Mouse (Mus musculus) CH12.LX (cell line): ENCODE results near the gene Msh5. TPM values are rescaled to one million over a fixed set of nuclear protein-coding genes. Genes with fewer than 3 reads are reported as not detected.

Source experiments
- DNase-seq: peaks from one replicate; pipeline ENCODE4 v3.0.0-alpha.2; 2013; ENCODE audit errors: extremely low read depth
- H3K27ac ChIP-seq: 2 replicates; pipeline ENCODE4 v1.5.1; 2012; ENCODE audit warnings: low read depth, mild to moderate bottlenecking, control low read depth, moderate library complexity; ENCODE audit not compliant: insufficient read depth
- H3K27me3 ChIP-seq: replicated peaks from 2 replicates; pipeline ENCODE3; 2012; ENCODE audit warnings: inconsistent platforms
- H3K36me3 ChIP-seq, 2 experiments: replicated peaks in 1 of 2; 2 replicates each; pipeline versions ENCODE3 to v1.6.1; 2012; ENCODE audit warnings: inconsistent platforms in 1 of 2, low read length in 1 of 2, mild to moderate bottlenecking in 1 of 2, mixed read lengths in 1 of 2, moderate library complexity in 1 of 2; ENCODE audit not compliant: control insufficient read depth in 1 of 2, insufficient read depth in 1 of 2
- H3K4me1 ChIP-seq, 2 experiments: 2 replicates each; pipeline ENCODE4 v1.6.1; 2012; ENCODE audit warnings: inconsistent platforms in 1 of 2, moderate library complexity in 1 of 2; ENCODE audit not compliant: insufficient read depth in 2 of 2, control insufficient read depth in 1 of 2
- H3K4me2 ChIP-seq: 2 replicates; pipeline ENCODE4 v1.6.1; 2012; ENCODE audit warnings: low read depth, mild to moderate bottlenecking, control low read depth; ENCODE audit not compliant: poor library complexity, insufficient read depth, severe bottlenecking
- H3K4me3 ChIP-seq, 3 experiments: fragments of 150-350 bp in 1 of 3; sonication (generic) in 1 of 3; replicated peaks in 1 of 3; 2 replicates each; pipeline versions ENCODE3 to v1.5.1; 2011 to 2012; ENCODE audit warnings: low read depth in 2 of 3, low read length in 2 of 3, mild to moderate bottlenecking in 2 of 3, moderate library complexity in 2 of 3, control low read depth in 1 of 3, improper control_type of control experiment in 1 of 3, inconsistent platforms in 1 of 3, mixed read lengths in 1 of 3; ENCODE audit not compliant: poor library complexity in 1 of 3
- H3K79me2 ChIP-seq: replicated peaks from 2 replicates; pipeline ENCODE4 v1.6.1; 2012; ENCODE audit warnings: mild to moderate bottlenecking, moderate library complexity; ENCODE audit not compliant: control insufficient read depth, poor library complexity, insufficient read depth, severe bottlenecking; ENCODE audit errors: extremely low read depth
- H3K9ac ChIP-seq: 2 replicates; pipeline ENCODE4 v1.6.1; 2012; ENCODE audit warnings: low read depth, mild to moderate bottlenecking, control low read depth, moderate library complexity; ENCODE audit not compliant: insufficient read depth
- H3K9me3 ChIP-seq: replicated peaks from 2 replicates; pipeline ENCODE3; 2012; ENCODE audit warnings: low read length, inconsistent platforms, mixed read lengths
- CHD1 ChIP-seq: IDR thresholded peaks from 2 replicates; pipeline ENCODE4 v1.6.1; 2012; ENCODE audit warnings: low read depth, low read length, improper control_type of control experiment, inconsistent platforms
- CTCF ChIP-seq, 2 experiments: IDR thresholded peaks in 1 of 2; conservative IDR thresholded peaks in 1 of 2; 2 replicates each; pipeline ENCODE4 v1.5.1; 2011 to 2012; ENCODE audit warnings: low read depth in 2 of 2, low read length in 2 of 2, improper control_type of control experiment in 1 of 2, inconsistent platforms in 1 of 2, mild to moderate bottlenecking in 1 of 2, moderate library complexity in 1 of 2
- E2F4 ChIP-seq: IDR thresholded peaks from 2 replicates; pipeline ENCODE4 v1.6.1; 2011; ENCODE audit warnings: low read depth, low read length, improper control_type of control experiment; ENCODE audit not compliant: insufficient replicate concordance
- ELF1 ChIP-seq: IDR thresholded peaks from 2 replicates; pipeline ENCODE4 v1.6.1; 2014; ENCODE audit warnings: low read depth, mild to moderate bottlenecking, inconsistent platforms, low read length, improper control_type of control experiment
- EP300 ChIP-seq: IDR thresholded peaks from 2 replicates; pipeline ENCODE4 v1.6.1; 2011; ENCODE audit warnings: low read length, improper control_type of control experiment
- ETS1 ChIP-seq: conservative IDR thresholded peaks from 2 replicates; pipeline ENCODE4 v1.6.1; 2012; ENCODE audit warnings: low read depth, mild to moderate bottlenecking, inconsistent platforms, low read length, improper control_type of control experiment, moderate library complexity
- GABPA ChIP-seq: IDR thresholded peaks from 2 replicates; pipeline ENCODE4 v1.6.1; 2012; ENCODE audit warnings: low read depth, low read length, improper control_type of control experiment, inconsistent platforms; ENCODE audit not compliant: insufficient replicate concordance
- HCFC1 ChIP-seq: IDR thresholded peaks from 2 replicates; pipeline ENCODE4 v1.6.1; 2012; ENCODE audit warnings: low read depth, mild to moderate bottlenecking, inconsistent platforms, low read length, improper control_type of control experiment
- IRF4 ChIP-seq: IDR thresholded peaks from 2 replicates; pipeline ENCODE4 v1.6.1; 2014; ENCODE audit warnings: low read depth, mild to moderate bottlenecking, inconsistent platforms, low read length, improper control_type of control experiment
- KAT2A ChIP-seq: IDR thresholded peaks from 2 replicates; pipeline ENCODE4 v1.6.1; 2012; ENCODE audit warnings: low read length, improper control_type of control experiment, inconsistent platforms; ENCODE audit not compliant: insufficient replicate concordance
- MEF2A ChIP-seq: IDR thresholded peaks from 2 replicates; pipeline ENCODE4 v1.6.1; 2014; ENCODE audit warnings: low read depth, mild to moderate bottlenecking, inconsistent platforms, low read length, improper control_type of control experiment, borderline replicate concordance
- MXI1 ChIP-seq: IDR thresholded peaks from 2 replicates; pipeline ENCODE4 v1.6.1; 2011; ENCODE audit warnings: mild to moderate bottlenecking, low read depth, low read length, improper control_type of control experiment
- MYC ChIP-seq: IDR thresholded peaks from 2 replicates; pipeline ENCODE4 v1.6.1; 2011; ENCODE audit warnings: low read depth, mild to moderate bottlenecking, improper control_type of control experiment, low read length
- NELFE ChIP-seq: IDR thresholded peaks from 2 replicates; pipeline ENCODE4 v1.6.1; 2011; ENCODE audit warnings: low read depth, low read length, improper control_type of control experiment
- POLR2A ChIP-seq: IDR thresholded peaks from 2 replicates; pipeline ENCODE4 v1.6.1; 2011; ENCODE audit warnings: low read depth, mild to moderate bottlenecking, improper control_type of control experiment, low read length
- POLR2AphosphoS2 ChIP-seq: IDR thresholded peaks from 2 replicates; pipeline ENCODE4 v1.6.1; 2011; ENCODE audit warnings: low read depth, low read length, improper control_type of control experiment
- RAD21 ChIP-seq: IDR thresholded peaks from 2 replicates; pipeline ENCODE4 v1.6.1; 2011; ENCODE audit warnings: low read depth, mild to moderate bottlenecking, low read length, improper control_type of control experiment, moderate library complexity
- RCOR1 ChIP-seq: conservative IDR thresholded peaks from 2 replicates; pipeline ENCODE4 v1.6.1; 2012; ENCODE audit warnings: low read depth, mild to moderate bottlenecking, inconsistent platforms, low read length, improper control_type of control experiment
- TCF12 ChIP-seq: IDR thresholded peaks from 2 replicates; pipeline ENCODE4 v1.6.1; 2014; ENCODE audit warnings: low read depth, mild to moderate bottlenecking, inconsistent platforms, low read length, improper control_type of control experiment
- UBTF ChIP-seq: IDR thresholded peaks from 2 replicates; pipeline ENCODE4 v1.6.1; 2012; ENCODE audit warnings: low read depth, mild to moderate bottlenecking, inconsistent platforms, low read length, improper control_type of control experiment, moderate library complexity
- ZC3H11A ChIP-seq: IDR thresholded peaks from 2 replicates; pipeline ENCODE4 v1.6.1; 2012; ENCODE audit warnings: low read depth, mild to moderate bottlenecking, inconsistent platforms, low read length, improper control_type of control experiment
- ZKSCAN1 ChIP-seq: IDR thresholded peaks from 2 replicates; pipeline ENCODE4 v1.6.1; 2012; ENCODE audit warnings: low read depth, inconsistent platforms, low read length, improper control_type of control experiment, borderline replicate concordance
- ZNF384 ChIP-seq: IDR thresholded peaks from 2 replicates; pipeline ENCODE4 v1.6.1; 2012; ENCODE audit warnings: low read depth, low read length, improper control_type of control experiment, inconsistent platforms
- dilution Hi-C: fragments of 300-500 bp; cut with MboI; formaldehyde crosslinking; loops from 2 replicates; pipeline ENCODE4 v1.14.3; 2020; ENCODE audit warnings: low sequenced_read_pairs; ENCODE audit not compliant: extremely low pct_unique_long_range_greater_than_20kb, extremely low pct_ligation_motif_present
- in situ Hi-C: fragments of 300-500 bp; cut with MboI; formaldehyde crosslinking; loops from 3 replicates; pipeline ENCODE4 v1.14.3; 2019; ENCODE audit warnings: low sequenced_read_pairs, low pct_ligation_motif_present, low pct_unique_long_range_greater_than_20kb, mixed read lengths
- polyA plus RNA-seq: library from polyadenylated mRNA; unstranded; fragments of >175 nt; gene quantifications from 2 replicates; pipeline ENCODE4 v1.2.1, GENCODE M21; 2012; ENCODE audit warnings: low read depth; ENCODE audit not compliant: insufficient read length
- total RNA-seq, 2 experiments: library from RNA; depleted of rRNA; stranded (reverse); fragments of 300-350 nt in 1 of 2; fragments of >200 nt in 1 of 2; gene quantifications; 2 replicates each; pipeline ENCODE4 v1.2.3; 2012 to 2014

Gene Msh5
- total and polyA plus RNA-seq, 3 experiments: 6.1 to 13.1 (median 10.6) TPM

DNA sequence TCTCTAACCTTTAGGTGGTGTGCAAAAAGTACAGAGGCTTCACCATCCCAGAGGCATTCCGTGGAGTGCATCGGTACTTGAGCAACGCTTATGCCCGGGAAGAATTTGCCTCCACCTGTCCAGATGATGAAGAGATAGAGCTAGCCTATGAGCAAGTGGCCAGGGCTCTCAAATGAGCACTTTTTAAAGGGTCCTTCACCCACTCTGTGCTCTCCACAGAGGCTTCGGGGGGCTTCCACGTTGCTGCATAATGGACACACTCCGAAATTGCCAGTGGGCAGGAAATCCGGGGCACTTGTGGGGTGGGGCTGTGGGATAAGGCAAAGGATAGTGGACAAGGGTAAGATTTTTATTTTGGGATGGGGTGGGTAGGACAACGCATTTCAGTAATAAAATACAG, 11.8 kb upstream of the Msh5 start:
- Histone ChIP-seq H3K27me3 (no peaks in the 10 kb centered on the region), H3K4me3 (no peak overlapping the region), H3K9me3 (peaks cover 7% of the 10 kb centered on the region), H3K79me2 (peaks cover 7% of the 10 kb centered on the region; the same call in 1 of the 2 replicates), H3K36me3 (peaks cover 65 to 91% of the 10 kb centered on the region in 2 experiments), H3K27ac (no peak overlapping the region), H3K4me2 (no peak overlapping the region), H3K9ac (no peak overlapping the region), H3K4me1 (peaks cover 2 to 7% of the 10 kb centered on the region in 2 experiments; a peak in 3 of 4 replicates)
- no peak for TF ChIP-seq RAD21
- no peak for TF ChIP-seq ELF1
- no peak for TF ChIP-seq ZKSCAN1
- TF ChIP-seq MYC: no peak
- TF ChIP-seq HCFC1: no peak
- no peak for TF ChIP-seq CTCF (conservative IDR thresholded peaks at IDR 0.05 in 1 of 2, IDR thresholded peaks at IDR 0.05 in 1 of 2; ENCODE audit: low read depth in 2 of 2, low read length in 2 of 2)
- TF ChIP-seq CHD1: no peak
- no peak for TF ChIP-seq E2F4
- TF ChIP-seq EP300: no peak
- no peak for TF ChIP-seq UBTF
- TF ChIP-seq MXI1: no peak
- TF ChIP-seq GABPA: no peak
- TF ChIP-seq MEF2A: no peak
- no peak for TF ChIP-seq NELFE
- no peak for TF ChIP-seq RCOR1
- no peak for TF ChIP-seq IRF4
- no peak for TF ChIP-seq POLR2A
- TF ChIP-seq ZC3H11A: no peak
- no peak for TF ChIP-seq ZNF384
- in situ Hi-C loops: no loop called here
- DNase-seq: no peak
- dilution Hi-C loops: no loop called here

DNA sequence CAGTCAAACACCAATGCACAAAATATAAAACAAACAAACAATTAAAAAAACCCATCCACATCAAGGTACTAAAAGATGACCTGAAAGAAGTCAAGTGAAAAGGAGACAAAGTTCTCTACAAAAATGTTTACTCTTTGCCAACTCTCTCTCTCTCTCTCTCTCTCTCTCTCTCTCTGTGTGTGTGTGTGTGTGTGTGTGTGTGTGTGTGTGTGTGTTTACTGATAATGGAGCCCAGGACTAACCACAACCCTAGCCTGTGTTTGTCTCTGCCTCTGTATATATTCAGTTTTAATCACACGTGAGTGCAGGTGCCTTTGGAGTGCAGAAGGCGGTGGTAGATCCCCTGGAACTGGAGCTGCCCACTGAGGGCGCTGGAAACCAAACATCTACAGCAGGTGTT, 10.5 kb upstream of the Msh5 start:
- in situ Hi-C loops (no loop called here), dilution Hi-C loops (no loop called here)
- no peak for DNase-seq
- Histone ChIP-seq H3K27ac (no peak overlapping the region), H3K9ac (no peak overlapping the region), H3K4me2 (no peak overlapping the region), H3K9me3 (peaks cover 7% of the 10 kb centered on the region), H3K36me3 (peaks cover 75 to 93% of the 10 kb centered on the region in 2 experiments), H3K4me3 (no peak overlapping the region), H3K79me2 (peaks cover 18% of the 10 kb centered on the region), H3K4me1 (peaks cover 9 to 17% of the 10 kb centered on the region in 2 experiments), H3K27me3 (no peaks in the 10 kb centered on the region)
- TF ChIP-seq RCOR1: no peak
- no peak for TF ChIP-seq POLR2AphosphoS2
- no peak for TF ChIP-seq TCF12
- TF ChIP-seq ZKSCAN1: no peak
- no peak for TF ChIP-seq ZNF384
- TF ChIP-seq ELF1: no peak
- no peak for TF ChIP-seq KAT2A
- TF ChIP-seq CTCF (conservative IDR thresholded peaks at IDR 0.05 in 1 of 2, IDR thresholded peaks at IDR 0.05 in 1 of 2; ENCODE audit: low read depth in 2 of 2, low read length in 2 of 2): no peak
- no peak for TF ChIP-seq CHD1
- TF ChIP-seq MEF2A: no peak
- no peak for TF ChIP-seq EP300
- TF ChIP-seq ETS1: no peak
